Mouse (Mus musculus): Measurements from ENCODE around the gene Pard3b. TPM values are rescaled to one million over a fixed set of nuclear protein-coding genes. Genes with fewer than 3 reads are reported as not detected.
"Not testable (repeated sequence)": the region's sequence is repeated elsewhere in the genome, so short reads cannot be mapped to it uniquely, and the experiment has no call there.

The Pard3b gene
- total RNA-seq, 2 experiments from 2014 or later, result 1.3 TPM; not detected in 1

- ATAC-seq (replicated peaks; ENCODE audit: low FRiP score, poor library complexity, severe bottlenecking), result no peak
Measured at GRCm38 (mm10) chr1:62597751-62598400, 959.3 kb downstream of the Pard3b start.

GRCm38 (mm10) chr1:62598551-62598950, 959.9 kb downstream of the Pard3b start:
- no peak for ATAC-seq (replicated peaks; ENCODE audit: low FRiP score, poor library complexity, severe bottlenecking)

GRCm38 (mm10) chr1:62604644-62605043, 966.0 kb downstream of the Pard3b start:
- ATAC-seq (replicated peaks; ENCODE audit: low FRiP score, poor library complexity, severe bottlenecking), result not testable (repeated sequence)

GRCm38 (mm10) chr1:62618109-62618665, 979.6 kb downstream of the Pard3b start:
- ATAC-seq (replicated peaks; ENCODE audit: low FRiP score, poor library complexity, severe bottlenecking), result no peak

GRCm38 (mm10) chr1:62619456-62619855, 980.8 kb downstream of the Pard3b start:
- ATAC-seq (replicated peaks; ENCODE audit: low FRiP score, poor library complexity, severe bottlenecking), result no peak

GRCm38 (mm10) chr1:62622447-62622846, 983.8 kb downstream of the Pard3b start:
- ATAC-seq (replicated peaks; ENCODE audit: low FRiP score, poor library complexity, severe bottlenecking), result no peak

- ATAC-seq (replicated peaks; ENCODE audit: low FRiP score, poor library complexity, severe bottlenecking), result no peak
Measured at GRCm38 (mm10) chr1:62624166-62624565, 985.5 kb downstream of the Pard3b start.

GRCm38 (mm10) chr1:62624836-62625235, 986.2 kb downstream of the Pard3b start:
- no peak for ATAC-seq (replicated peaks; ENCODE audit: low FRiP score, poor library complexity, severe bottlenecking)

GRCm38 (mm10) chr1:62625332-62625731, 986.7 kb downstream of the Pard3b start:
- ATAC-seq (replicated peaks; ENCODE audit: low FRiP score, poor library complexity, severe bottlenecking), result no peak

GRCm38 (mm10) chr1:62625819-62626505, 987.3 kb downstream of the Pard3b start:
- ATAC-seq (replicated peaks; ENCODE audit: low FRiP score, poor library complexity, severe bottlenecking), result no peak

- no peak for ATAC-seq (replicated peaks; ENCODE audit: low FRiP score, poor library complexity, severe bottlenecking)
Measured at GRCm38 (mm10) chr1:62629952-62630351, 991.3 kb downstream of the Pard3b start.

- ATAC-seq (replicated peaks; ENCODE audit: low FRiP score, poor library complexity, severe bottlenecking), result no peak
Measured at GRCm38 (mm10) chr1:62631511-62632305, 993.1 kb downstream of the Pard3b start.

- ATAC-seq (replicated peaks; ENCODE audit: low FRiP score, poor library complexity, severe bottlenecking), result no peak
Measured at GRCm38 (mm10) chr1:62632886-62633285, 994.3 kb downstream of the Pard3b start.

GRCm38 (mm10) chr1:62635203-62635602, 996.6 kb downstream of the Pard3b start:
- no peak for ATAC-seq (replicated peaks; ENCODE audit: low FRiP score, poor library complexity, severe bottlenecking)

- no peak for ATAC-seq (replicated peaks; ENCODE audit: low FRiP score, poor library complexity, severe bottlenecking)
Measured at GRCm38 (mm10) chr1:62636906-62637673, 998.5 kb downstream of the Pard3b start.

GRCm38 (mm10) chr1:62639012-62639411, 1000.4 kb downstream of the Pard3b start:
- no peak for ATAC-seq (replicated peaks; ENCODE audit: low FRiP score, poor library complexity, severe bottlenecking)

- no peak for ATAC-seq (replicated peaks; ENCODE audit: low FRiP score, poor library complexity, severe bottlenecking)
Measured at GRCm38 (mm10) chr1:62639440-62639839, 1000.8 kb downstream of the Pard3b start.

GRCm38 (mm10) chr1:62644631-62645278, 1006.1 kb downstream of the Pard3b start:
- no peak for ATAC-seq (replicated peaks; ENCODE audit: low FRiP score, poor library complexity, severe bottlenecking)

- ATAC-seq (replicated peaks; ENCODE audit: low FRiP score, poor library complexity, severe bottlenecking), result no peak
Measured at GRCm38 (mm10) chr1:62646812-62647211, 1008.2 kb downstream of the Pard3b start.

Data from erythroid progenitor cell, adult 5-6 weeks (primary cell).